Comparison of ENCODE assay signal across 16 mouse cellular contexts in the genomic region with DNA sequence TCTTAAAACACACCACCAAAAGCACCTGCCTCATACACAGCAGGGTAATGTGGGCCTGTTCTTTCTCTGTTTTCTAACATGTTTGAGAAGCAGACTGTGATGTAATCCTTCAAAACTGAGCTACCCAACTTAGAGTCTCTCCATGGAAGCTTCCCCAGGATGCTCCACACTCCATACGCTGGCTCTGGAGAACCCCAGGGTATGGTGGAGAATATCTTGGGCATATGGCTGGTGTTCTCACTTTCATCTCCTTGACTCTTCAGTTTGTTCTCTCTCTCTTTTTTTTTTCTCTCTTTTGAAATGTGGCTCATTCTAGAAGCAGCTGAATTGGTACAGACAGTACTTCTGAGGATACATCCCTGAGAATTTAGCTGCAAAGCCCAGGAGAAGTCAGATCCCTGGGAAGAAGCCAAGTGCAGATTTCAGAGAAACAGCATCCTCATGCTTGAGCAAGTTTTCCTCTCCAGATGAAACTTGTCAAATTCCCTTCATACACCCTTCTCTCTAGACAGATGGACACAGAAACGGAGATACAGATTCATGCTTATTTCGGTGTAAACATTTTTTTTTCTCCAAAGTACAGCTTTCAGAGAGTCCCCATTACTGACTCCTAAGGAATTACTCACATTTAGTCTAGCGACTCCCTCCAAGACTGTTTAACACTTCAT.
DNase-seq lines count a peak whose midpoint lies in the region; ATAC-seq lines count a peak whose summit lies in the region.
"Had no signal": no experiment of that assay in that cellular context is flagged by ENCODE, and none has a peak within 500 bp of the region (broad histone marks: within the 10 kb centered on the region; RNA-seq: fewer than 3 reads in every experiment).

No protein-coding gene starts in this region.

- no peak overlapping the region for H3K27ac ChIP-seq in midbrain, embryonic 15.5 days
- H3K27ac ChIP-seq: limb, embryonic 15.5 days; neural tube, embryonic 13.5 days had no signal

- DNase-seq in frontal cortex, adult 2 months (ENCODE audit: extremely low spot score in 1 of 2, low spot score in 1 of 2) = peak; percentile 69 to 78
- no peak for DNase-seq in frontal cortex, postnatal 25 days (ENCODE audit: low spot score in 2 of 2)
- peak; percentile 34 to 44 for DNase-seq in left cerebral cortex, adult 18-20 months (ENCODE audit: low spot score in 2 of 2)
- no peak for DNase-seq in left cerebral cortex, adult 8-10 months (ENCODE audit: low spot score in 2 of 2)
- peak; percentile 19 to 21 for DNase-seq in heart, postnatal 14 days
- DNase-seq in lung, postnatal 10 days = peak; percentile 34
- no peak for DNase-seq in embryo, embryonic 9.5 days (ENCODE audit: extremely low spot score)
- DNase-seq: adrenal gland, postnatal 25 days; gastrocnemius, postnatal 14 days; kidney, adult 2 months; retina, postnatal 1 day; thymus, postnatal 36 days had no signal

- no peaks in the 10 kb centered on the region for H3K36me3 ChIP-seq in midbrain, embryonic 15.5 days (replicated peaks)
- H3K36me3 ChIP-seq: G1E; limb, embryonic 15.5 days; neural tube, embryonic 13.5 days had no signal

- no peaks in the 10 kb centered on the region for H3K9me3 ChIP-seq in midbrain, embryonic 15.5 days
- H3K9me3 ChIP-seq: G1E; limb, embryonic 15.5 days; neural tube, embryonic 13.5 days had no signal

- H3K9ac ChIP-seq in midbrain, embryonic 15.5 days = no peak overlapping the region
- H3K9ac ChIP-seq: limb, embryonic 15.5 days; neural tube, embryonic 13.5 days had no signal

- H3K4me1 ChIP-seq in midbrain, embryonic 15.5 days = no peaks in the 10 kb centered on the region

- no peak overlapping the region for H3K4me2 ChIP-seq in midbrain, embryonic 15.5 days
- H3K4me2 ChIP-seq: limb, embryonic 15.5 days; neural tube, embryonic 13.5 days had no signal

- no peak for ATAC-seq in midbrain, embryonic 15.5 days (replicated peaks)

- intact Hi-C loops in heart, postnatal 14 days (cut with DNase I) = no loop called here

- H3K4me3 ChIP-seq in midbrain, embryonic 15.5 days = no peak overlapping the region
- H3K4me3 ChIP-seq: limb, embryonic 15.5 days; neural tube, embryonic 13.5 days had no signal

- 96% methylated on average over 4 of the region's 4 CpGs for WGBS in midbrain, embryonic 15.5 days

- 0 out of 2 replicates have a peak, but pooled peaks cover 3% of the 10 kb centered on the region for H3K27me3 ChIP-seq in midbrain, embryonic 15.5 days (replicated peaks)
- H3K27me3 ChIP-seq: limb, embryonic 15.5 days; neural tube, embryonic 13.5 days had no signal

Comparison
In these comparisons a context has a peak if more than half of its experiments do, and no peak if none do; other contexts are left out.
1. DNase-seq: peak in frontal cortex, adult 2 months (2 of 2), left cerebral cortex, adult 18-20 months (2 of 2), heart, postnatal 14 days (2 of 2) and lung, postnatal 10 days (single experiment); none in frontal cortex, postnatal 25 days (0 of 2), left cerebral cortex, adult 8-10 months (0 of 2) and embryo, embryonic 9.5 days (single experiment).